In the genomic region with DNA sequence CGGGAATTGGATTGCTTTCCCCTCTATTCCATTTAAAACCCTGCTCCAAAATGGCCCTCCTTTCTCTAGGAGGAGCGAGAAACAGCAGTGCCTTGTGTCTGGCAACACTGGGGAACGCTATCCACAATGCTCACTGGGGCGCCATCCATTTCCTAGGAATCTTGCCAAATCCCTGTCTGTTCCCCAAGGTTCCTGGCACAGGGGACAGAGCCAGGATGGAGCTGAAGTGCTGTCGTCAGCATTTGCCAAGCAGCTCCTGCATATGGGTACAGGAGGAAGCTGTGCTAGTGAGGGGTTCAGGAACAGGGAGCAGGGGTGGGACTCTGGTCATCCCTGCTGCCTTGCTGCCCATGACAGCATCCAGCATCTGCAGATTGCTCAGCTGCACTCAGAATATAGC, we compare ENCODE assay signal across 7 mouse cellular contexts.
DNase-seq lines count a peak whose midpoint lies in the region; ATAC-seq and TF ChIP-seq lines count a peak whose summit lies in the region.

No protein-coding gene starts in this region.

- no peak for TF ChIP-seq CTCF in layer of hippocampus, adult 2 months (conservative IDR thresholded peaks at IDR 0.05)

- DNase-seq in NIH3T3 (ENCODE audit: low read depth) = peak; percentile 31
- peak; percentile 86 for DNase-seq in adrenal gland, postnatal 14 days
- peak; percentile 74 to 83 for DNase-seq in layer of hippocampus, adult 2 months (ENCODE audit: low spot score in 2 of 2)
- peak; percentile 54 to 72 for DNase-seq in lung, postnatal 4 days
- no peak for DNase-seq in thymus, postnatal 14 days
- DNase-seq in B cell, adult 2 months = no peak

- H3K27ac ChIP-seq in layer of hippocampus, adult 2 months = peak overlapping the region; percentile 69

- no peak overlapping the region for H3K4me3 ChIP-seq in layer of hippocampus, adult 2 months

- ATAC-seq in frontal cortex, adult (ENCODE audit: low TSS enrichment) = peak; percentile 78

Comparison
In these comparisons a context has a peak if more than half of its experiments do, and no peak if none do; other contexts are left out.
1. DNase-seq: peak in NIH3T3 (single experiment), adrenal gland, postnatal 14 days (single experiment), layer of hippocampus, adult 2 months (2 of 2) and lung, postnatal 4 days (2 of 2); none in thymus, postnatal 14 days (single experiment) and B cell, adult 2 months (0 of 2).